Mouse (Mus musculus): ENCODE results near the gene Tecpr1. TPM values are rescaled to one million over a fixed set of nuclear protein-coding genes. Genes with fewer than 3 reads are reported as not detected.
A peak's percentile ranks its signal among the peaks of the same experiment; 100 is the strongest.

Tecpr1 gene
- polyA plus RNA-seq (2016; fragmentation: Nextera tagmentation; extraction: Ambion mirVana), result 31.7 and 32.3 TPM in 2 replicates

GRCm38 (mm10) chr5:144223503-144223862 lies at the start of gene Tecpr1:
Gene Tecpr1, minus strand, starts transcription at chr5:144223615.
- Histone ChIP-seq H3K9ac (peak within 1 kb of the TSS; percentile 72), H3K27me3 (no peaks in the 10 kb centered on the region), H3K4me3 (replicated peaks) (peak within 1 kb of the TSS; percentile 73), H3K36me3 (replicated peaks) (no peaks in the 10 kb centered on the region), H3K4me2 (peak within 1 kb of the TSS; percentile 88), H3K9me3 (no peaks in the 10 kb centered on the region), H3K27ac (peak within 1 kb of the TSS; percentile 77), H3K4me1 (peaks cover 22% of the 10 kb centered on the region)
- under 1% methylated on average over 35 of the region's 37 CpGs for WGBS
- peak; percentile 96 for ATAC-seq (ENCODE audit: low FRiP score)

GRCm38 (mm10) chr5:144271772-144272171 lies 48.4 kb upstream of the Tecpr1 start:
- Histone ChIP-seq H3K9me3 (no peaks in the 10 kb centered on the region), H3K4me2 (no peak overlapping the region), H3K27ac (no peak overlapping the region), H3K4me1 (peaks cover 4% of the 10 kb centered on the region), H3K9ac (no peak overlapping the region), H3K36me3 (replicated peaks) (peaks cover 26% of the 10 kb centered on the region), H3K27me3 (no peaks in the 10 kb centered on the region), H3K4me3 (replicated peaks) (no peak overlapping the region)
- 81% methylated on average over 5 of the region's 5 CpGs for WGBS
- no peak for ATAC-seq (ENCODE audit: low FRiP score)

- H3K36me3 ChIP-seq (replicated peaks), result peaks cover 33% of the 10 kb centered on the region
- no peaks in the 10 kb centered on the region for H3K9me3 ChIP-seq
- 83% methylated on average over 3 of the region's 3 CpGs for WGBS
- H3K9ac ChIP-seq, result no peak overlapping the region
- H3K4me1 ChIP-seq, result peaks cover 4% of the 10 kb centered on the region
- H3K4me2 ChIP-seq, result no peak overlapping the region
- no peaks in the 10 kb centered on the region for H3K27me3 ChIP-seq
- no peak overlapping the region for H3K27ac ChIP-seq
- ATAC-seq (ENCODE audit: low FRiP score), result no peak
- no peak overlapping the region for H3K4me3 ChIP-seq (replicated peaks)
Observed at GRCm38 (mm10) chr5:144271118-144271517, 47.7 kb upstream of the Tecpr1 start.

- H3K27me3 ChIP-seq, result no peaks in the 10 kb centered on the region
- peaks cover 34% of the 10 kb centered on the region for H3K36me3 ChIP-seq (replicated peaks)
- ATAC-seq (ENCODE audit: low FRiP score), result no peak
Observed at GRCm38 (mm10) chr5:144270420-144270819, 47.0 kb upstream of the Tecpr1 start.

GRCm38 (mm10) chr5:144269926-144270325 lies 46.5 kb upstream of the Tecpr1 start:
- Histone ChIP-seq H3K4me2 (no peak overlapping the region), H3K27ac (no peak overlapping the region), H3K27me3 (no peaks in the 10 kb centered on the region), H3K9me3 (no peaks in the 10 kb centered on the region), H3K9ac (no peak overlapping the region), H3K36me3 (replicated peaks) (peaks cover 38% of the 10 kb centered on the region), H3K4me1 (peaks cover 3% of the 10 kb centered on the region), H3K4me3 (replicated peaks) (no peak overlapping the region)
- WGBS, result 92% methylated on average over 7 of the region's 7 CpGs
- ATAC-seq (ENCODE audit: low FRiP score), result no peak

More at GRCm38 (mm10) chr5:144270420-144270819, 47.0 kb upstream of the Tecpr1 start:
- H3K27ac ChIP-seq, result no peak overlapping the region
- no peak overlapping the region for H3K9ac ChIP-seq
- H3K4me1 ChIP-seq, result peaks cover 4% of the 10 kb centered on the region
- no peak overlapping the region for H3K4me2 ChIP-seq
- no peaks in the 10 kb centered on the region for H3K9me3 ChIP-seq
- 94% methylated on average over 8 of the region's 8 CpGs for WGBS
- H3K4me3 ChIP-seq (replicated peaks), result no peak overlapping the region

GRCm38 (mm10) chr5:144267535-144268241 lies 44.3 kb upstream of the Tecpr1 start:
- no peak overlapping the region for H3K27ac ChIP-seq
- H3K4me1 ChIP-seq, result no peaks in the 10 kb centered on the region
- no peak for ATAC-seq (ENCODE audit: low FRiP score)
- no peak overlapping the region for H3K9ac ChIP-seq
- H3K36me3 ChIP-seq (replicated peaks), result peaks cover 54% of the 10 kb centered on the region
- no peak overlapping the region for H3K4me2 ChIP-seq
- H3K4me3 ChIP-seq (replicated peaks), result no peak overlapping the region
- H3K9me3 ChIP-seq, result no peaks in the 10 kb centered on the region
- 79% methylated on average over 8 of the region's 8 CpGs for WGBS
- H3K27me3 ChIP-seq, result no peaks in the 10 kb centered on the region

GRCm38 (mm10) chr5:144263496-144263895 lies 40.1 kb upstream of the Tecpr1 start:
- H3K36me3 ChIP-seq (replicated peaks), result peaks cover 67% of the 10 kb centered on the region
- no peak for ATAC-seq (ENCODE audit: low FRiP score)
- WGBS, result 89% methylated on average over 13 of the region's 13 CpGs

GRCm38 (mm10) chr5:144263082-144263481 lies 39.7 kb upstream of the Tecpr1 start:
- no peak for ATAC-seq (ENCODE audit: low FRiP score)
- Histone ChIP-seq H3K27me3 (no peaks in the 10 kb centered on the region), H3K36me3 (replicated peaks) (peaks cover 68% of the 10 kb centered on the region), H3K4me1 (peaks cover 34% of the 10 kb centered on the region), H3K4me3 (replicated peaks) (no peak overlapping the region), H3K4me2 (no peak overlapping the region), H3K27ac (no peak overlapping the region), H3K9me3 (no peaks in the 10 kb centered on the region), H3K9ac (no peak overlapping the region)
- 83% methylated on average over 9 of the region's 9 CpGs for WGBS

More at GRCm38 (mm10) chr5:144263496-144263895, 40.1 kb upstream of the Tecpr1 start:
- Histone ChIP-seq H3K4me2 (no peak overlapping the region), H3K27me3 (no peaks in the 10 kb centered on the region), H3K9me3 (no peaks in the 10 kb centered on the region), H3K4me1 (peaks cover 30% of the 10 kb centered on the region), H3K9ac (no peak overlapping the region), H3K27ac (no peak overlapping the region), H3K4me3 (replicated peaks) (no peak overlapping the region)

- Histone ChIP-seq H3K27me3 (no peaks in the 10 kb centered on the region), H3K4me3 (replicated peaks) (no peak overlapping the region), H3K36me3 (replicated peaks) (peaks cover 55% of the 10 kb centered on the region), H3K4me1 (peaks cover 47% of the 10 kb centered on the region), H3K9ac (no peak overlapping the region), H3K4me2 (no peak overlapping the region), H3K27ac (no peak overlapping the region), H3K9me3 (no peaks in the 10 kb centered on the region)
- no peak for ATAC-seq (ENCODE audit: low FRiP score)
- WGBS, result 90% methylated on average over 5 of the region's 5 CpGs
Observed at GRCm38 (mm10) chr5:144261829-144262228, 38.4 kb upstream of the Tecpr1 start.

- Histone ChIP-seq H3K9me3 (no peaks in the 10 kb centered on the region), H3K27ac (no peak overlapping the region), H3K36me3 (replicated peaks) (peaks cover 50% of the 10 kb centered on the region), H3K9ac (no peak overlapping the region), H3K27me3 (no peaks in the 10 kb centered on the region), H3K4me2 (no peak overlapping the region), H3K4me3 (replicated peaks) (no peak overlapping the region), H3K4me1 (peaks cover 52% of the 10 kb centered on the region)
- ATAC-seq (ENCODE audit: low FRiP score), result no peak
- WGBS, result 86% methylated on average over 9 of the region's 9 CpGs
Observed at GRCm38 (mm10) chr5:144261309-144261708, 37.9 kb upstream of the Tecpr1 start.

- Histone ChIP-seq H3K9me3 (no peaks in the 10 kb centered on the region), H3K4me2 (no peak overlapping the region), H3K27me3 (no peaks in the 10 kb centered on the region), H3K27ac (no peak overlapping the region), H3K4me1 (peaks cover 53% of the 10 kb centered on the region), H3K9ac (no peak overlapping the region), H3K36me3 (replicated peaks) (peaks cover 47% of the 10 kb centered on the region), H3K4me3 (replicated peaks) (no peak overlapping the region)
- ATAC-seq (ENCODE audit: low FRiP score), result no peak
- whole genome bisulfite sequencing, result 79% methylated on average over 8 of the region's 8 CpGs
Observed at GRCm38 (mm10) chr5:144260464-144260863, 37.0 kb upstream of the Tecpr1 start.

- WGBS, result 69% methylated on average over 6 of the region's 6 CpGs
- H3K9me3 ChIP-seq, result no peaks in the 10 kb centered on the region
- H3K4me3 ChIP-seq (replicated peaks), result no peak overlapping the region
- 0 out of 2 replicates have a peak overlapping the region, but pooled peaks have one; percentile 15 for H3K4me2 ChIP-seq
- H3K4me1 ChIP-seq, result peaks cover 58% of the 10 kb centered on the region
- no peak for ATAC-seq (ENCODE audit: low FRiP score)
- H3K27me3 ChIP-seq, result no peaks in the 10 kb centered on the region
- H3K9ac ChIP-seq, result peak overlapping the region; percentile 46; the same call in 1 of the 2 replicates
- peaks cover 36% of the 10 kb centered on the region for H3K36me3 ChIP-seq (replicated peaks)
- H3K27ac ChIP-seq, result no peak overlapping the region
Observed at GRCm38 (mm10) chr5:144259228-144259627, 35.8 kb upstream of the Tecpr1 start.

GRCm38 (mm10) chr5:144258687-144259086 lies 35.3 kb upstream of the Tecpr1 start:
- H3K27me3 ChIP-seq, result no peaks in the 10 kb centered on the region
- H3K4me1 ChIP-seq, result peaks cover 58% of the 10 kb centered on the region
- no peak overlapping the region for H3K27ac ChIP-seq
- peak overlapping the region; percentile 46 for H3K9ac ChIP-seq
- peak overlapping the region; percentile 85 for H3K4me2 ChIP-seq
- ATAC-seq (ENCODE audit: low FRiP score), result no peak
- 22% methylated on average over 2 of the region's 2 CpGs for WGBS
- H3K9me3 ChIP-seq, result no peaks in the 10 kb centered on the region
- peaks cover 36% of the 10 kb centered on the region for H3K36me3 ChIP-seq (replicated peaks)
- peak overlapping the region; percentile 98 for H3K4me3 ChIP-seq (replicated peaks)
